Mouse (Mus musculus): ENCODE measurements around the gene Gm19426. TPM values are rescaled to one million over a fixed set of nuclear protein-coding genes. Genes with fewer than 3 reads are reported as not detected.
"Not testable (repeated sequence)": the region's sequence is repeated elsewhere in the genome, so short reads cannot be mapped to it uniquely, and the experiment has no call there.

The Gm19426 gene
- polyA plus RNA-seq, 1 experiment from 2014 or later, result 8.2 TPM

GRCm38 (mm10) chr2:84728191-84728590 lies 15.3 kb downstream of the Gm19426 start:
- 86% methylated on average over 5 of the region's 5 CpGs for WGBS
- H3K4me3 ChIP-seq, result not testable (repeated sequence)

GRCm38 (mm10) chr2:84727172-84727858 lies 16.1 kb downstream of the Gm19426 start, which contains the start of gene Clp1:
Clp1 (minus strand) TSS chr2:84727350.
- whole genome bisulfite sequencing, result under 1% methylated on average over 39 of the region's 39 CpGs
- H3K4me1 ChIP-seq, result peaks cover 22% of the 10 kb centered on the region
- H3K4me3 ChIP-seq, result peak within 1 kb of the TSS; percentile 66

More at GRCm38 (mm10) chr2:84728191-84728590, 15.3 kb downstream of the Gm19426 start:
- not testable (repeated sequence) for H3K9me3 ChIP-seq (replicated peaks); H3K27ac ChIP-seq; H3K27me3 ChIP-seq (ENCODE audit: low read depth, poor library complexity, severe bottlenecking); DNase-seq (ENCODE audit: low spot score)
- Histone ChIP-seq H3K36me3 (peaks cover 27% of the 10 kb centered on the region), H3K4me1 (peaks cover 23% of the 10 kb centered on the region)

GRCm38 (mm10) chr2:84726716-84727115 lies 16.7 kb downstream of the Gm19426 start:
- peaks cover 22% of the 10 kb centered on the region for H3K4me1 ChIP-seq
- H3K27ac ChIP-seq, result peak overlapping the region; percentile 88
- peaks cover 38% of the 10 kb centered on the region for H3K36me3 ChIP-seq
- peak overlapping the region; percentile 66 for H3K4me3 ChIP-seq
- no peaks in the 10 kb centered on the region for H3K27me3 ChIP-seq (ENCODE audit: low read depth, poor library complexity, severe bottlenecking)
- DNase-seq (ENCODE audit: low spot score), result no peak
- WGBS, result 5% methylated on average over 9 of the region's 9 CpGs
- H3K9me3 ChIP-seq (replicated peaks), result no peaks in the 10 kb centered on the region

More at GRCm38 (mm10) chr2:84727172-84727858, 16.1 kb downstream of the Gm19426 start, which contains the start of gene Clp1:
- peak; percentile 95 for DNase-seq (ENCODE audit: low spot score)
- no peaks in the 10 kb centered on the region for H3K9me3 ChIP-seq (replicated peaks)
- H3K27me3 ChIP-seq (ENCODE audit: low read depth, poor library complexity, severe bottlenecking), result no peaks in the 10 kb centered on the region
- peaks cover 33% of the 10 kb centered on the region for H3K36me3 ChIP-seq
- peak within 1 kb of the TSS; percentile 88 for H3K27ac ChIP-seq

GRCm38 (mm10) chr2:84725770-84726169 lies 17.7 kb downstream of the Gm19426 start:
- 95% methylated on average over 10 of the region's 10 CpGs for WGBS
- H3K9me3 ChIP-seq (replicated peaks), result no peaks in the 10 kb centered on the region
- no peak overlapping the region for H3K27ac ChIP-seq
- no peaks in the 10 kb centered on the region for H3K27me3 ChIP-seq (ENCODE audit: low read depth, poor library complexity, severe bottlenecking)
- H3K4me1 ChIP-seq, result peaks cover 22% of the 10 kb centered on the region
- peaks cover 46% of the 10 kb centered on the region for H3K36me3 ChIP-seq
- no peak for DNase-seq (ENCODE audit: low spot score)
- H3K4me3 ChIP-seq, result no peak overlapping the region

GRCm38 (mm10) chr2:84723856-84724255 lies 19.6 kb downstream of the Gm19426 start:
- Histone ChIP-seq H3K9me3 (replicated peaks) (no peaks in the 10 kb centered on the region), H3K27ac (no peak overlapping the region), H3K27me3 (ENCODE audit: low read depth, poor library complexity, severe bottlenecking) (no peaks in the 10 kb centered on the region), H3K4me1 (peaks cover 22% of the 10 kb centered on the region), H3K36me3 (peaks cover 46% of the 10 kb centered on the region), H3K4me3 (no peak overlapping the region)
- no peak for DNase-seq (ENCODE audit: low spot score)
- 94% methylated on average over 14 of the region's 14 CpGs for WGBS

GRCm38 (mm10) chr2:84721182-84721581 lies 22.3 kb downstream of the Gm19426 start:
- H3K4me3 ChIP-seq, result no peak overlapping the region
- no peak for DNase-seq (ENCODE audit: low spot score)
- 82% methylated on average over 3 of the region's 3 CpGs for WGBS
- no peaks in the 10 kb centered on the region for H3K27me3 ChIP-seq (ENCODE audit: low read depth, poor library complexity, severe bottlenecking)
- peaks cover 46% of the 10 kb centered on the region for H3K36me3 ChIP-seq
- H3K4me1 ChIP-seq, result peaks cover 15% of the 10 kb centered on the region
- H3K9me3 ChIP-seq (replicated peaks), result no peaks in the 10 kb centered on the region
- H3K27ac ChIP-seq, result no peak overlapping the region

GRCm38 (mm10) chr2:84720718-84721117 lies 22.7 kb downstream of the Gm19426 start:
- Histone ChIP-seq H3K9me3 (replicated peaks) (no peaks in the 10 kb centered on the region), H3K27me3 (ENCODE audit: low read depth, poor library complexity, severe bottlenecking) (no peaks in the 10 kb centered on the region), H3K36me3 (peaks cover 45% of the 10 kb centered on the region), H3K4me1 (peaks cover 12% of the 10 kb centered on the region), H3K27ac (no peak overlapping the region), H3K4me3 (no peak overlapping the region)
- DNase-seq (ENCODE audit: low spot score), result no peak
- 93% methylated on average over 2 of the region's 2 CpGs for WGBS

GRCm38 (mm10) chr2:84717357-84717756 lies 26.1 kb downstream of the Gm19426 start:
- no peak for DNase-seq (ENCODE audit: low spot score)
- H3K36me3 ChIP-seq, result peaks cover 14% of the 10 kb centered on the region
- H3K9me3 ChIP-seq (replicated peaks), result no peaks in the 10 kb centered on the region
- peaks cover 19% of the 10 kb centered on the region for H3K4me1 ChIP-seq
- H3K27me3 ChIP-seq (ENCODE audit: low read depth, poor library complexity, severe bottlenecking), result no peaks in the 10 kb centered on the region
- H3K27ac ChIP-seq, result no peak overlapping the region
- WGBS, result 93% methylated on average over 4 of the region's 4 CpGs
- H3K4me3 ChIP-seq, result no peak overlapping the region

- H3K4me3 ChIP-seq, result peak overlapping the region; percentile 83
- H3K36me3 ChIP-seq, result peaks cover 8% of the 10 kb centered on the region
- 40% methylated on average over 9 of the region's 9 CpGs for WGBS
- H3K9me3 ChIP-seq (replicated peaks), result no peaks in the 10 kb centered on the region
- H3K27ac ChIP-seq, result peak overlapping the region; percentile 96
- DNase-seq (ENCODE audit: low spot score), result no peak
- H3K27me3 ChIP-seq (ENCODE audit: low read depth, poor library complexity, severe bottlenecking), result no peaks in the 10 kb centered on the region
- peaks cover 19% of the 10 kb centered on the region for H3K4me1 ChIP-seq
These were observed 26.8 kb downstream of the Gm19426 start for GRCm38 (mm10) chr2:84716423-84717355.

GRCm38 (mm10) chr2:84715562-84716361 lies 27.7 kb downstream of the Gm19426 start:
- WGBS, result under 1% methylated on average over 33 of the region's 33 CpGs
- H3K4me3 ChIP-seq, result peak overlapping the region; percentile 83
- peak; percentile 67 for DNase-seq (ENCODE audit: low spot score)

GRCm38 (mm10) chr2:84714811-84715561 lies 28.5 kb downstream of the Gm19426 start, which contains the start of gene Zdhhc5:
Zdhhc5 (minus strand) TSS chr2:84715180.
- peak within 1 kb of the TSS; percentile 96 for H3K27ac ChIP-seq
- peak; percentile 100 for DNase-seq (ENCODE audit: low spot score)
- H3K4me1 ChIP-seq, result peaks cover 19% of the 10 kb centered on the region
- peaks cover 16% of the 10 kb centered on the region for H3K36me3 ChIP-seq
- no peaks in the 10 kb centered on the region for H3K27me3 ChIP-seq (ENCODE audit: low read depth, poor library complexity, severe bottlenecking)
- WGBS, result under 1% methylated on average over 107 of the region's 107 CpGs
- H3K9me3 ChIP-seq (replicated peaks), result no peaks in the 10 kb centered on the region
- peak within 1 kb of the TSS; percentile 83 for H3K4me3 ChIP-seq

More at GRCm38 (mm10) chr2:84715562-84716361, 27.7 kb downstream of the Gm19426 start:
- no peaks in the 10 kb centered on the region for H3K27me3 ChIP-seq (ENCODE audit: low read depth, poor library complexity, severe bottlenecking)
- peak overlapping the region; percentile 96 for H3K27ac ChIP-seq
- peaks cover 19% of the 10 kb centered on the region for H3K4me1 ChIP-seq
- peaks cover 8% of the 10 kb centered on the region for H3K36me3 ChIP-seq
- H3K9me3 ChIP-seq (replicated peaks), result no peaks in the 10 kb centered on the region
